Mouse (Mus musculus) heart, adult 11 months (tissue): ENCODE measurements around the gene Gramd1b.

Source experiments
- DNase-seq: peaks from one replicate; pipeline ENCODE4 v3.0.0; 2022

Gramd1b gene

GRCm38 (mm10) chr9:40391852-40392695 lies 139.1 kb downstream of the Gramd1b start:
- DNase-seq: peak; percentile 85

- DNase-seq: peak; percentile 82
These were observed 139.8 kb downstream of the Gramd1b start for GRCm38 (mm10) chr9:40391359-40391758.

GRCm38 (mm10) chr9:40390904-40391303 lies 140.3 kb downstream of the Gramd1b start:
- peak; percentile 90 for DNase-seq

- DNase-seq: no peak
These were observed 140.8 kb downstream of the Gramd1b start for GRCm38 (mm10) chr9:40390396-40390760.

GRCm38 (mm10) chr9:40389669-40390395 lies 141.4 kb downstream of the Gramd1b start:
- DNase-seq: peak; percentile 90

GRCm38 (mm10) chr9:40389175-40389574 lies 142.0 kb downstream of the Gramd1b start:
- no peak for DNase-seq

GRCm38 (mm10) chr9:40384781-40385180 lies 146.4 kb downstream of the Gramd1b start:
- peak; percentile 74 for DNase-seq

GRCm38 (mm10) chr9:40382508-40382907 lies 148.7 kb downstream of the Gramd1b start:
- no peak for DNase-seq

- DNase-seq: no peak
These were observed 149.5 kb downstream of the Gramd1b start for GRCm38 (mm10) chr9:40381416-40382411.

GRCm38 (mm10) chr9:40376711-40377410 lies 154.3 kb downstream of the Gramd1b start:
- no peak for DNase-seq

GRCm38 (mm10) chr9:40376139-40376541 lies 155.0 kb downstream of the Gramd1b start:
- no peak for DNase-seq

- no peak for DNase-seq
These were observed 155.7 kb downstream of the Gramd1b start for GRCm38 (mm10) chr9:40375518-40375917.

GRCm38 (mm10) chr9:40374992-40375391 lies 156.2 kb downstream of the Gramd1b start:
- DNase-seq: no peak

GRCm38 (mm10) chr9:40374533-40374971 lies 156.6 kb downstream of the Gramd1b start:
- DNase-seq: no peak

GRCm38 (mm10) chr9:40374052-40374451 lies 157.1 kb downstream of the Gramd1b start:
- DNase-seq: no peak

GRCm38 (mm10) chr9:40370151-40370550 lies 161.0 kb downstream of the Gramd1b start:
- no peak for DNase-seq

GRCm38 (mm10) chr9:40366795-40367194 lies 164.4 kb downstream of the Gramd1b start:
- no peak for DNase-seq

- DNase-seq: no peak
These were observed 166.9 kb downstream of the Gramd1b start for GRCm38 (mm10) chr9:40364312-40364711.

GRCm38 (mm10) chr9:40361970-40362369 lies 169.2 kb downstream of the Gramd1b start:
- DNase-seq: no peak

- no peak for DNase-seq
These were observed 172.7 kb downstream of the Gramd1b start for GRCm38 (mm10) chr9:40358408-40358896.

GRCm38 (mm10) chr9:40356768-40357446 lies 174.3 kb downstream of the Gramd1b start:
- DNase-seq: no peak
